Mouse (Mus musculus): ENCODE data around the gene F11. TPM values are rescaled to one million over a fixed set of nuclear protein-coding genes. Genes with fewer than 3 reads are reported as not detected.

Gene F11
- polyA plus RNA-seq, 3 experiments from 2014 or later = not detected

GRCm38 (mm10) chr8:45239363-45239762, 22.5 kb downstream of the F11 start:
- no peak for ATAC-seq

GRCm38 (mm10) chr8:45238282-45238681, 23.5 kb downstream of the F11 start:
- ATAC-seq = no peak

GRCm38 (mm10) chr8:45236164-45236912, 25.5 kb downstream of the F11 start:
- ATAC-seq = no peak

GRCm38 (mm10) chr8:45235228-45235627, 26.6 kb downstream of the F11 start:
- ATAC-seq = no peak

GRCm38 (mm10) chr8:45233256-45233655, 28.6 kb downstream of the F11 start:
- ATAC-seq = no peak

GRCm38 (mm10) chr8:45202476-45202875, 59.4 kb downstream of the F11 start:
- ATAC-seq = no peak

GRCm38 (mm10) chr8:45201605-45202004, 60.2 kb downstream of the F11 start:
- no peak for ATAC-seq

- no peak for ATAC-seq
Measured at GRCm38 (mm10) chr8:45197294-45197693, 64.5 kb downstream of the F11 start.

GRCm38 (mm10) chr8:45195954-45196526, 65.8 kb downstream of the F11 start:
- ATAC-seq = no peak

Other genes with a start within 250 kb of the F11 start
- not detected for gene Mtnr1a, start 192.9 kb downstream of the F11 start, polyA plus RNA-seq (2017; shearing (Covaris generic))
- under 1 TPM in 2 of 3 experiments, not detected in 1; 0.13 to 0.34 TPM for gene Klkb1, start 32.8 kb upstream of the F11 start, polyA plus RNA-seq (2017; shearing (Covaris generic))
- not detected for gene Gm45753, start 46.4 kb upstream of the F11 start, polyA plus RNA-seq (2017; shearing (Covaris generic))
- 10 to 100 TPM; 14.4 to 16.6 (median 15.7) TPM for gene Cyp4v3, start 71.2 kb upstream of the F11 start, polyA plus RNA-seq (2017; shearing (Covaris generic))
- not detected for gene Fam149a, start 120.3 kb upstream of the F11 start, polyA plus RNA-seq (2017; shearing (Covaris generic))
- gene Tlr3, start 149.0 kb upstream of the F11 start, polyA plus RNA-seq (2017; shearing (Covaris generic)) = 1 to 10 TPM in 1 of 3 experiments, under 1 TPM in 2; 0.17 to 1.1 (median 0.39) TPM
- under 1 TPM in 2 of 3 experiments, not detected in 1; 0.17 to 0.63 TPM for gene Sorbs2, start 245.8 kb upstream of the F11 start, polyA plus RNA-seq (2017; shearing (Covaris generic))